16 mouse cellular contexts compared by ENCODE assay signal in the genomic region with DNA sequence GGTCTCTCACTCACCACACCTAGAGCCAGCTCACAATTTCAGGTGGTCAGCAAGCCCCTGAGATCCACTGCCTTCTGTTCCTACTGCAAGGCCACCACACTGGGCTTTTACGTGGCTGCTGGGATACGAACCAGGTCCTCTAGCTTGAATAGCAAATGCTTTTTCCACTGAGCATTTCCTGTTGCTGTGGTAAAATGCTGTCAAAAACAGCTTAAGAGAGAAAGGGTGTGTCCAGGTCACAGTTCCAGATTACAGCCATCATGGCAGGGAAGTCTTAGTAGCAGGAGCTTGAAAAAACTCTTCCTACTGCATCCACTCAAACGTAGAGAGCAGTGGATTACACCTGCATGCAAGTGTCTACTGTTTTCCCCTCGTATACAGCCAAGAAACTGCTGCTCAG.
"Had no signal": no experiment of that assay in that cellular context is flagged by ENCODE, and none has a peak within 500 bp of the region (broad histone marks: within the 10 kb centered on the region; RNA-seq: fewer than 3 reads in every experiment).

No protein-coding gene starts in this region.

- H3K9me3 ChIP-seq: limb, embryonic 15.5 days; liver, embryonic 12.5 days; lung, embryonic 15.5 days; midbrain, embryonic 13.5 days; neural tube, embryonic 13.5 days had no signal

- H3K9ac ChIP-seq: limb, embryonic 15.5 days; liver, embryonic 12.5 days; lung, embryonic 15.5 days; midbrain, embryonic 13.5 days; neural tube, embryonic 13.5 days had no signal

- ATAC-seq: intestine, postnatal 0 days; liver, embryonic 12.5 days; midbrain, embryonic 13.5 days had no signal

- H3K36me3 ChIP-seq: limb, embryonic 15.5 days; lung, embryonic 15.5 days; midbrain, embryonic 13.5 days; neural tube, embryonic 13.5 days had no signal

- DNase-seq: kidney, adult 8-10 months; kidney, postnatal 10 days; kidney, postnatal 4 days; lung, postnatal 14 days; retina, postnatal 1 day; right cerebral cortex, postnatal 4 days; spleen, adult 18-20 months; thymus, postnatal 14 days had no signal

- H3K4me2 ChIP-seq: limb, embryonic 15.5 days; liver, embryonic 12.5 days; lung, embryonic 15.5 days; midbrain, embryonic 13.5 days; neural tube, embryonic 13.5 days had no signal

- H3K27ac ChIP-seq: left cerebral cortex, adult 2 months; limb, embryonic 15.5 days; liver, embryonic 12.5 days; lung, embryonic 15.5 days; macrophage; midbrain, embryonic 13.5 days; neural tube, embryonic 13.5 days had no signal

- H3K4me3 ChIP-seq: left cerebral cortex, adult 2 months; limb, embryonic 15.5 days; liver, embryonic 12.5 days; lung, embryonic 15.5 days; midbrain, embryonic 13.5 days; neural tube, embryonic 13.5 days had no signal

- H3K27me3 ChIP-seq: limb, embryonic 15.5 days; liver, embryonic 12.5 days; lung, embryonic 15.5 days; midbrain, embryonic 13.5 days; neural tube, embryonic 13.5 days had no signal
